Mouse (Mus musculus): ENCODE results near the gene Hba-a2.

- TF ChIP-seq CTCF (IDR thresholded peaks at IDR 0.05; ENCODE audit: low read depth, low read length) (no peak), POLR2A (IDR thresholded peaks at IDR 0.05; ENCODE audit: borderline replicate concordance, low read depth, low read length) (no peak)
Measured at GRCm38 (mm10) chr11:32271178-32271577, 25.1 kb upstream of the Hba-a2 start.
